Mouse (Mus musculus): Measurements from ENCODE around the gene Miga1. TPM values are rescaled to one million over a fixed set of nuclear protein-coding genes. Genes with fewer than 3 reads are reported as not detected.

Gene Miga1
- polyA plus RNA-seq, 1 experiment from 2014 or later: 3.6 TPM

GRCm38 (mm10) chr3:152265351-152266035, 74.7 kb downstream of the Miga1 start:
- WGBS: 2% methylated on average over 45 of the region's 63 CpGs
- peak; percentile 78 for DNase-seq (ENCODE audit: low spot score)
- ATAC-seq (ENCODE audit: low FRiP score, low TSS enrichment): peak; percentile 87

GRCm38 (mm10) chr3:152264830-152265229, 75.4 kb downstream of the Miga1 start:
- H3K36me3 ChIP-seq (ENCODE audit: control insufficient read depth, insufficient read depth, low read length): no peaks in the 10 kb centered on the region
- no peak for ATAC-seq (ENCODE audit: low FRiP score, low TSS enrichment)
- peak overlapping the region; percentile 86 for H3K9ac ChIP-seq (ENCODE audit: low read length)
- no peaks in the 10 kb centered on the region for H3K4me1 ChIP-seq (replicated peaks; ENCODE audit: control insufficient read depth, insufficient read depth)
- TF ChIP-seq CTCF (IDR thresholded peaks at IDR 0.05; ENCODE audit: low read depth) (no peak), EP300 (optimal IDR thresholded peaks at IDR 0.05) (no peak)
- no peak for DNase-seq (ENCODE audit: low spot score)
- 43% methylated on average over 12 of the region's 12 CpGs for WGBS
- peak overlapping the region; percentile 60 for H3K4me3 ChIP-seq (ENCODE audit: low read depth, low read length)
- peak overlapping the region; percentile 89 for H3K4me2 ChIP-seq (replicated peaks; ENCODE audit: low read depth)
- H3K27me3 ChIP-seq (ENCODE audit: control insufficient read depth, insufficient read depth, low read length): no peaks in the 10 kb centered on the region
- H3K9me3 ChIP-seq (ENCODE audit: control insufficient read depth, low read length): no peaks in the 10 kb centered on the region
- peak overlapping the region; percentile 92 for H3K27ac ChIP-seq (replicated peaks)

More at GRCm38 (mm10) chr3:152265351-152266035, 74.7 kb downstream of the Miga1 start:
- H3K4me3 ChIP-seq (ENCODE audit: low read depth, low read length): peak overlapping the region; percentile 60
- H3K36me3 ChIP-seq (ENCODE audit: control insufficient read depth, insufficient read depth, low read length): no peaks in the 10 kb centered on the region
- peak overlapping the region; percentile 92 for H3K27ac ChIP-seq (replicated peaks)
- H3K9ac ChIP-seq (ENCODE audit: low read length): peak overlapping the region; percentile 86
- no peaks in the 10 kb centered on the region for H3K9me3 ChIP-seq (ENCODE audit: control insufficient read depth, low read length)
- TF ChIP-seq EP300 (optimal IDR thresholded peaks at IDR 0.05) (no peak), CTCF (IDR thresholded peaks at IDR 0.05; ENCODE audit: low read depth) (no peak)
- no peaks in the 10 kb centered on the region for H3K27me3 ChIP-seq (ENCODE audit: control insufficient read depth, insufficient read depth, low read length)
- no peaks in the 10 kb centered on the region for H3K4me1 ChIP-seq (replicated peaks; ENCODE audit: control insufficient read depth, insufficient read depth)
- H3K4me2 ChIP-seq (replicated peaks; ENCODE audit: low read depth): peak overlapping the region; percentile 89

GRCm38 (mm10) chr3:152264374-152264773, 75.8 kb downstream of the Miga1 start:
- no peak for TF ChIP-seq EP300 (optimal IDR thresholded peaks at IDR 0.05)
- TF ChIP-seq CTCF (IDR thresholded peaks at IDR 0.05; ENCODE audit: low read depth): no peak
- ATAC-seq (ENCODE audit: low FRiP score, low TSS enrichment) (no peak), DNase-seq (ENCODE audit: low spot score) (no peak)
- Histone ChIP-seq H3K9me3 (ENCODE audit: control insufficient read depth, low read length) (no peaks in the 10 kb centered on the region), H3K27ac (replicated peaks) (no peak overlapping the region), H3K36me3 (ENCODE audit: control insufficient read depth, insufficient read depth, low read length) (no peaks in the 10 kb centered on the region), H3K4me1 (replicated peaks; ENCODE audit: control insufficient read depth, insufficient read depth) (no peaks in the 10 kb centered on the region), H3K9ac (ENCODE audit: low read length) (peak overlapping the region; percentile 32), H3K4me3 (ENCODE audit: low read depth, low read length) (peak overlapping the region; percentile 60), H3K27me3 (ENCODE audit: control insufficient read depth, insufficient read depth, low read length) (no peaks in the 10 kb centered on the region), H3K4me2 (replicated peaks; ENCODE audit: low read depth) (peak overlapping the region; percentile 27; the same call in 1 of the 2 replicates)
- WGBS: 54% methylated on average over 10 of the region's 10 CpGs

- no peaks in the 10 kb centered on the region for H3K9me3 ChIP-seq (ENCODE audit: control insufficient read depth, low read length)
- H3K4me1 ChIP-seq (replicated peaks; ENCODE audit: control insufficient read depth, insufficient read depth): no peaks in the 10 kb centered on the region
- DNase-seq (ENCODE audit: low spot score) (no peak), ATAC-seq (ENCODE audit: low FRiP score, low TSS enrichment) (no peak)
- WGBS: 39% methylated on average over 8 of the region's 8 CpGs
- H3K27ac ChIP-seq (replicated peaks): no peak overlapping the region
- no peak overlapping the region for H3K9ac ChIP-seq (ENCODE audit: low read length)
- no peak overlapping the region for H3K4me3 ChIP-seq (ENCODE audit: low read depth, low read length)
- peak overlapping the region; percentile 27 for H3K4me2 ChIP-seq (replicated peaks; ENCODE audit: low read depth)
- TF ChIP-seq EP300 (optimal IDR thresholded peaks at IDR 0.05): no peak
- TF ChIP-seq CTCF (IDR thresholded peaks at IDR 0.05; ENCODE audit: low read depth): no peak
- H3K27me3 ChIP-seq (ENCODE audit: control insufficient read depth, insufficient read depth, low read length): no peaks in the 10 kb centered on the region
- no peaks in the 10 kb centered on the region for H3K36me3 ChIP-seq (ENCODE audit: control insufficient read depth, insufficient read depth, low read length)
These were observed 78.3 kb downstream of the Miga1 start for GRCm38 (mm10) chr3:152261948-152262347.

GRCm38 (mm10) chr3:152261436-152261835, 78.8 kb downstream of the Miga1 start:
- DNase-seq (ENCODE audit: low spot score) (no peak), ATAC-seq (ENCODE audit: low FRiP score, low TSS enrichment) (no peak)
- H3K4me3 ChIP-seq (ENCODE audit: low read depth, low read length): no peak overlapping the region
- H3K4me1 ChIP-seq (replicated peaks; ENCODE audit: control insufficient read depth, insufficient read depth): no peaks in the 10 kb centered on the region
- no peak overlapping the region; the same call in 1 of the 2 replicates for H3K4me2 ChIP-seq (replicated peaks; ENCODE audit: low read depth)
- H3K36me3 ChIP-seq (ENCODE audit: control insufficient read depth, insufficient read depth, low read length): no peaks in the 10 kb centered on the region
- no peaks in the 10 kb centered on the region for H3K9me3 ChIP-seq (ENCODE audit: control insufficient read depth, low read length)
- TF ChIP-seq EP300 (optimal IDR thresholded peaks at IDR 0.05): no peak
- no peak for TF ChIP-seq CTCF (IDR thresholded peaks at IDR 0.05; ENCODE audit: low read depth)
- no peaks in the 10 kb centered on the region for H3K27me3 ChIP-seq (ENCODE audit: control insufficient read depth, insufficient read depth, low read length)
- no peak overlapping the region for H3K27ac ChIP-seq (replicated peaks)
- no peak overlapping the region for H3K9ac ChIP-seq (ENCODE audit: low read length)
- WGBS: 46% methylated on average over 8 of the region's 8 CpGs

GRCm38 (mm10) chr3:152260362-152260761, 79.8 kb downstream of the Miga1 start:
- Histone ChIP-seq H3K27me3 (ENCODE audit: control insufficient read depth, insufficient read depth, low read length) (no peaks in the 10 kb centered on the region), H3K4me3 (ENCODE audit: low read depth, low read length) (no peak overlapping the region), H3K9ac (ENCODE audit: low read length) (no peak overlapping the region), H3K9me3 (ENCODE audit: control insufficient read depth, low read length) (no peaks in the 10 kb centered on the region), H3K36me3 (ENCODE audit: control insufficient read depth, insufficient read depth, low read length) (no peaks in the 10 kb centered on the region), H3K4me1 (replicated peaks; ENCODE audit: control insufficient read depth, insufficient read depth) (no peaks in the 10 kb centered on the region), H3K4me2 (replicated peaks; ENCODE audit: low read depth) (no peak overlapping the region), H3K27ac (replicated peaks) (no peak overlapping the region)
- TF ChIP-seq CTCF (IDR thresholded peaks at IDR 0.05; ENCODE audit: low read depth) (no peak), EP300 (optimal IDR thresholded peaks at IDR 0.05) (no peak)
- ATAC-seq (ENCODE audit: low FRiP score, low TSS enrichment) (no peak), DNase-seq (ENCODE audit: low spot score) (no peak)
- WGBS: 93% methylated on average over 1 of the region's 1 CpGs

All from stomach, postnatal 0 days (tissue).